Mouse (Mus musculus): ENCODE results near the gene Flywch1. TPM values are rescaled to one million over a fixed set of nuclear protein-coding genes. Genes with fewer than 3 reads are reported as not detected.

The Flywch1 gene
- polyA plus RNA-seq, 1 experiment from 2014 or later = 74.7 TPM

DNA sequence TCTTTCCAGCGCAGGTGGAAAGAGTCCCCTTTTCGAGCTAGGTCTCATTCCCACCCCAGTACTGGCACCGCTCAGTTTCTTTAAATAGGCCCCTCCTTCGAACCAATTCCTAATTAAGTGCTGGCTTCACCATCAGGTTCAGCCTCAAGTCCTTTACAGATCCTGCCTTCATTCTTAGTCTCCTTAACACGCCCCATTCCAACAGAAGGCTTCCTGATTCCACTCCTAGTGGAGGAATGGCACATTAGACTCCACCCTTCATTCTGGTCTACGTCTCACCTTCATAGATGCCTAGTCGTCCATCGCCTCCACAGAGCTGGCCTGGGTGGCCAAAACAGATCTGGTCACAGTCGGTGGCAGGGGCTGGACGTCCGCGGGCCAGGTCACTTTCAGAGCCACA lies 28.5 kb downstream of the Flywch1 start:
- 71% methylated on average over 12 of the region's 12 CpGs for WGBS
- no peak overlapping the region for H3K27ac ChIP-seq
- H3K4me1 ChIP-seq (replicated peaks; ENCODE audit: insufficient read depth, low read length) = peaks cover 40% of the 10 kb centered on the region
- ATAC-seq (replicated peaks; ENCODE audit: low FRiP score, low read depth) = no peak
- no peak overlapping the region for H3K9ac ChIP-seq (ENCODE audit: low read depth, low read length)
- no peaks in the 10 kb centered on the region for H3K36me3 ChIP-seq (ENCODE audit: insufficient read depth, low read length)
- DNase-seq (ENCODE audit: low spot score) = no peak
- TF ChIP-seq CTCF (IDR thresholded peaks at IDR 0.05; ENCODE audit: low read depth) = no peak
- H3K27me3 ChIP-seq (ENCODE audit: insufficient read depth, low read length) = peaks cover 36% of the 10 kb centered on the region
- no peak overlapping the region for H3K4me3 ChIP-seq (replicated peaks; ENCODE audit: low read depth, low read length)
- peak overlapping the region; percentile 23; the same call in 1 of the 2 replicates for H3K4me2 ChIP-seq (ENCODE audit: low read length)
- H3K9me3 ChIP-seq (replicated peaks; ENCODE audit: low read length) = no peaks in the 10 kb centered on the region

DNA sequence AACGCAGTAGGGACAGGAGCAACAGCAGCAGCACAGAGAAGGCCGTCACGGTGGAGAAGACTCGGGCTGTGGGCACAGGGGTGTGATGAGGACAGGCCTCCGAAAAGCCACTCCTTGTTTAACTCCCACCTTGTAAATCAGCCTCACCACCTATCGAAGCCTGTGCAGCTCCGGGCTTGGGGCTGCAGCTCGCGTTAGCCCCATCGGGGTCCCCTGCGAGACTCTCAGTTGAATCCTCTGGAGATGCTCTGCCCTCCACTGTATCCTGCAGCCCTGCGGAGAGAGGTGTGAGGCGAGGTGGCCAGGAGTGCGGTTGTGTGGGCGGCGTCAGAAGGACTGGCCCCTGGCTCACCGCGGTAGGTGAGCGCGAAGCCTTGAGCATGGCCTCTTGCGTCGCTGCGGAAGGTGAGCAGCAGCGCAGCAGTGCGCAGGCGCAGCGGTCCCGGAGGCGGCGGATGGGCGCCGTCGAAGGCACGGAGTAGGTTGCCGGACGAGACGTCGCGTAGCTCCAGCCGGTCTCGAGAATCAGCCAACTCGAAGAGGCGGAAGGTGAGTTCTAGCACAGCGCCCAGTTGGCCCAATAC lies 29.1 kb downstream of the Flywch1 start:
- Histone ChIP-seq H3K4me3 (replicated peaks; ENCODE audit: low read depth, low read length) (peak overlapping the region; percentile 13; the same call in 1 of the 2 replicates), H3K4me1 (replicated peaks; ENCODE audit: insufficient read depth, low read length) (peaks cover 40% of the 10 kb centered on the region), H3K4me2 (ENCODE audit: low read length) (peak overlapping the region; percentile 23), H3K27me3 (ENCODE audit: insufficient read depth, low read length) (peaks cover 36% of the 10 kb centered on the region), H3K9ac (ENCODE audit: low read depth, low read length) (no peak overlapping the region), H3K27ac (no peak overlapping the region), H3K9me3 (replicated peaks; ENCODE audit: low read length) (no peaks in the 10 kb centered on the region), H3K36me3 (ENCODE audit: insufficient read depth, low read length) (no peaks in the 10 kb centered on the region)
- TF ChIP-seq CTCF (IDR thresholded peaks at IDR 0.05; ENCODE audit: low read depth) = no peak
- ATAC-seq (replicated peaks; ENCODE audit: low FRiP score, low read depth) = no peak
- no peak for DNase-seq (ENCODE audit: low spot score)
- 6% methylated on average over 44 of the region's 44 CpGs for WGBS

DNA sequence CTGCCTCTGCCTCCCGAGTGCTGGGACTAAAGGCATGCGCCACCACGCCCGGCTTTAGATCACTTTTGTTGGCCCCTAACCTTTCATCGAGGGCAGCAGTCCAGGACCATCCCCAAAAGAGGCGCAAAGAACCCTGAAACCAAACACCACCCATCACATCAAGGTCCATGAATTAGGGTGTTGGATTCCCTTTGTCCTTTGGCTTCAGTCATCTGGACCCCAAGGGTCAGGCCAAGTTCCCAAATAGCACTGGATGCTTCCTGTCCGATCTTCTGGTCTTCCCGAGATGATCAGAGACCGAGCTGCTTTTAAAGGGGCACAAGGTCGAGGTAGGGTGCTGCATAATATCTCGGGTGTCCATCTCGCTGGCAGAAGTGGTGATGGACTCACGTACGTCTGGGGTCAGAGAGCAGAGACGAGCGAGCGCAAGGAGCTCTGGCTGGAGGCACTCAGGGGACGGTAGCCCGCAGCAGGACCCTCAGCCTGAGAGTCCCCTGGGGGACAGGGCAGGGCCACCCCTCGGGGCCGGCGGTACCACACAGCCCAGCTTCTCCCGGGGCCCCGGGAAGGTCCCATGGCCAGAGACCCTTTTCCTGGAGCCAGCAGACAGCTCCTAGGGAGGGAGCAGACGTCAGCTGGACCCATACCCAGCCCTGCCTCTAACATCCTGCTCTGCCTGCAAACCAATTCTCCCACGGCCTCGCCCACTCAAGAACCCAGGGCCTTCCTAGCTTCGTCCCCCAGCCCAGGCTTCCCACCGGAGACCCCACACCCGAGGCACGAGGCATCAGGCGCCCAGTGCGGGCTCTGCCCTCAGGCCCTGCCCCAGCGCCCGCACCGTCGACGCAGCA lies 29.8 kb downstream of the Flywch1 start:
- H3K4me1 ChIP-seq (replicated peaks; ENCODE audit: insufficient read depth, low read length) = peaks cover 40% of the 10 kb centered on the region
- no peak for TF ChIP-seq CTCF (IDR thresholded peaks at IDR 0.05; ENCODE audit: low read depth)
- H3K9ac ChIP-seq (ENCODE audit: low read depth, low read length) = no peak overlapping the region
- ATAC-seq (replicated peaks; ENCODE audit: low FRiP score, low read depth) = no peak
- no peaks in the 10 kb centered on the region for H3K36me3 ChIP-seq (ENCODE audit: insufficient read depth, low read length)
- no peak overlapping the region for H3K27ac ChIP-seq
- no peak for DNase-seq (ENCODE audit: low spot score)
- no peak overlapping the region for H3K4me2 ChIP-seq (ENCODE audit: low read length)
- H3K4me3 ChIP-seq (replicated peaks; ENCODE audit: low read depth, low read length) = peak overlapping the region; percentile 13; the same call in 1 of the 2 replicates
- H3K27me3 ChIP-seq (ENCODE audit: insufficient read depth, low read length) = peaks cover 36% of the 10 kb centered on the region
- no peaks in the 10 kb centered on the region for H3K9me3 ChIP-seq (replicated peaks; ENCODE audit: low read length)
- 41% methylated on average over 38 of the region's 38 CpGs for WGBS

DNA sequence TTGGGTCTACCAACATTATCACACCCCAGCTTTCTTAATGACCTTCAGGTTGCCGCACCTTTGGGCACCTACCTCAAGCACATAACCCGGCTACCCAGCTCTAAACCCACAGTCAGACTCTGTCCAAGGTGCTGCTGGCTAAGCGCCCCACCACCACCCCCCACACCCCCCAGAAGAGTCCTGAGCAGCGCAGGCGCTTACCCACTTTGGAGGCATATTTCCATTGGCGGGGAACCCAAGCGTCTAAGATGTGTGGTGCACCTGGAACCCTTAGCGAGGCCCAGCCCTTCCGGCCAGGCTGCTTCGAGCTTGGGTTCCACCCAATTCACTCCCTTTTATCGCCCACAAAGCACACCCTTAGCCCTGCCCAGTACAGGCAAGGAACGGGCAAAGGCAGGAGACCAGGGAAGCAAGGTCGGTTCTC lies 30.8 kb downstream of the Flywch1 start, which contains the start of gene Paqr4:
Gene Paqr4, minus strand, starts transcription at position 270 of the 424 bp plus-strand sequence.
- H3K4me2 ChIP-seq (ENCODE audit: low read length) = peak within 1 kb of the TSS; percentile 93
- H3K4me1 ChIP-seq (replicated peaks; ENCODE audit: insufficient read depth, low read length) = peaks cover 33% of the 10 kb centered on the region
- peak within 1 kb of the TSS; percentile 63 for H3K4me3 ChIP-seq (replicated peaks; ENCODE audit: low read depth, low read length)
- peaks cover 31% of the 10 kb centered on the region for H3K27me3 ChIP-seq (ENCODE audit: insufficient read depth, low read length)
- no peak within 1 kb of the TSS for H3K27ac ChIP-seq
- DNase-seq (ENCODE audit: low spot score) (no peak), ATAC-seq (replicated peaks; ENCODE audit: low FRiP score, low read depth) (no peak)
- peak within 1 kb of the TSS; percentile 54 for H3K9ac ChIP-seq (ENCODE audit: low read depth, low read length)
- H3K36me3 ChIP-seq (ENCODE audit: insufficient read depth, low read length) = no peaks in the 10 kb centered on the region
- no peaks in the 10 kb centered on the region for H3K9me3 ChIP-seq (replicated peaks; ENCODE audit: low read length)
- WGBS = 8% methylated on average over 13 of the region's 13 CpGs
- TF ChIP-seq CTCF (IDR thresholded peaks at IDR 0.05; ENCODE audit: low read depth) = no peak

DNA sequence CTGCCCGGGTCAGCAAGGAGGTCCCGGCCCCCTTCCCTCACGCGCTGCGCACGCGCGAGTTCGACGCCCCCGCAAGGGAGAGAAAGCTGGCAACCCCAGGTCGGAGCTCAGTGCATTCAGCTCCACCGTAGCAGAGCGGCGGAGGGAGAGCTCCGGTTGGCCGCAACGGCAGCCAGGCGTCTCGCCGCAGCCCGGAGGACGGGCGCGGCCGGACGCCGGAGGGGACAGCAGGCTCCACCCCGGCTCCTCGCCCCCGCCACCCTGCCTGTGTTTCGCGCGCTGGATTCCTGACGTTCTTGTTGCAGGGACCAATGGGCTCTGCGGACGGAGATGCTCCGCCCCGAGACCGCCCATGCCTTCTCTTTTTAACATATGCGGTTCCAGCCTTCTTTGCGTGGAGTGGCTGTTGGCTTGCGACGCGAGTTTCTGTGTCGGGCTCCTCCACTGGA lies 31.2 kb downstream of the Flywch1 start:
- peak; percentile 95 for DNase-seq (ENCODE audit: low spot score)
- peak overlapping the region; percentile 93 for H3K4me2 ChIP-seq (ENCODE audit: low read length)
- peak overlapping the region; percentile 54 for H3K9ac ChIP-seq (ENCODE audit: low read depth, low read length)
- H3K36me3 ChIP-seq (ENCODE audit: insufficient read depth, low read length) = no peaks in the 10 kb centered on the region
- ATAC-seq (replicated peaks; ENCODE audit: low FRiP score, low read depth) = peak; percentile 68
- 0 out of 2 replicates have a peak, but pooled peaks have one; percentile 3 for TF ChIP-seq CTCF (IDR thresholded peaks at IDR 0.05; ENCODE audit: low read depth)
- H3K27me3 ChIP-seq (ENCODE audit: insufficient read depth, low read length) = peaks cover 31% of the 10 kb centered on the region
- peaks cover 28% of the 10 kb centered on the region for H3K4me1 ChIP-seq (replicated peaks; ENCODE audit: insufficient read depth, low read length)
- under 1% methylated on average over 43 of the region's 46 CpGs for WGBS
- H3K9me3 ChIP-seq (replicated peaks; ENCODE audit: low read length) = no peaks in the 10 kb centered on the region
- H3K4me3 ChIP-seq (replicated peaks; ENCODE audit: low read depth, low read length) = peak overlapping the region; percentile 63
- H3K27ac ChIP-seq = no peak overlapping the region
